Mouse (Mus musculus): ENCODE measurements around the gene Chkb. TPM values are rescaled to one million over a fixed set of nuclear protein-coding genes. Genes with fewer than 3 reads are reported as not detected.

Gene Chkb
- 124 TPM for polyA plus RNA-seq (2017; shearing (Covaris generic))

DNA sequence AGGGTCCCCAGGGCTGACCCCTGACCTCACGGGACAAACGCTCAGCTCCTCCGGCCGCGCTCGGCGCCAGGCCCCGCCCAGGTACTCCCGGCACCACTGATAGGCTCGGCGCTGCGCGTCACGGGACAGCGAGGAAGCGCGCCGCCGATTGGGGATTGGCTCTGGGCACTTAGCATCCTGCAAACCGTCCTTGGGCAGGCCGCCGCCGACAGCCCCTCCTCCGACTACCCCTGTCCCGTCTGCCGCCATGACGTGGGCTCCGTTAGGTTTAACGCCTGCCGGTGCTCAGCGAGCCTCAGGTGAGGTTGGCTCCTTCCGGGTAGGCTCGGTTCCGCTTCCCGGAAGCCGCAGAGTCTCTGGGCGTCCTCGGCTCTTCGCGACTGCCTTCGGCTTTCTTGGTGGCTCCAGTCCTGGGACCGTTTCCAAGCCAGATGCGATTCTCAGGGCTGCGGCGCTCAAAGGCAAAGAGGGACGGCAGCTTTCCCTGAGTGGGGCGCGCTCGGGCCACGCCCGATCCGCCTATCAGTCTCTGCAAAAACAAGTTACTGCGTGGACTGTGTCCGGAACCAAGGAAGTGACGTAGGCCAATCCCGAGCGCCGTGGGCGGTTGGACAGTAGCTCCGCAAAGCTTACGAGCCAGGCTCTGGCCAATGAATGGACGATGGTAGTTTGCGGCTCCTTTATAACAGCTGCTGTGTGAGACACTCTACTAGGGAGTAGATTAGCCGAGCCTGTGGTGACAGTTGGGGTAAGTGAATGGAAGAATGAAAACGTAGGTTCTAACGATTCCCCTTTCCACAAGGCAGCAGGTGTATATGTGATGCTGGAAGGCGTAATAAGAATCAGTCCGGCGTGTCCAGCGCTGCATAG lies at the start of gene Chkb, which contains the start of the genes C730034F03Rik and Gm44502:
Gene Chkb (minus strand): TSS at position 557 of the 870 bp plus-strand sequence.
Gene C730034F03Rik (plus strand): TSS at position 238 of the 870 bp plus-strand sequence.
Gene Gm44502 (minus strand): TSS at position 345 of the 870 bp plus-strand sequence.

DNA sequence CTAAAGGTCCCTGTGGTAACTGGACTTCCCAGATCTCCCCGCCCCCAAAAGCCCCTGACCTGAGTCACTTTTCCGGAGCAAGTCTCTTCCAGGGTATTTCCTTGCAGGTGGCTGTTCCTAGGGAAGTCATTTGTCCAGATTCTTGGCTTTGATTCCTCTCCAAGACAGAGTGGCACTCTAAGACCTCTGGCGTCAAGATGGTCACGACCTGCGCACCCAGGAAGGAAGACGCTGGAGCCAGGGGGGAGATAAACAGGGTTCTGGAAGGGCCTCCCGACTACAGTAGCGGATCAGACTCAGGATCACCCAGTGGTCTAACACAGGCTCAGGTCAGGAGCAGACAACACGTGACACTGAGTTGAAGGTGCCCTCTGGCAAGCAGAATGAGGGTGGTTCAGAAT lies 47.4 kb upstream of the Chkb start, which contains the start of gene Arsa:
Gene Arsa (minus strand): TSS at position 335 of the 401 bp plus-strand sequence.

DNA sequence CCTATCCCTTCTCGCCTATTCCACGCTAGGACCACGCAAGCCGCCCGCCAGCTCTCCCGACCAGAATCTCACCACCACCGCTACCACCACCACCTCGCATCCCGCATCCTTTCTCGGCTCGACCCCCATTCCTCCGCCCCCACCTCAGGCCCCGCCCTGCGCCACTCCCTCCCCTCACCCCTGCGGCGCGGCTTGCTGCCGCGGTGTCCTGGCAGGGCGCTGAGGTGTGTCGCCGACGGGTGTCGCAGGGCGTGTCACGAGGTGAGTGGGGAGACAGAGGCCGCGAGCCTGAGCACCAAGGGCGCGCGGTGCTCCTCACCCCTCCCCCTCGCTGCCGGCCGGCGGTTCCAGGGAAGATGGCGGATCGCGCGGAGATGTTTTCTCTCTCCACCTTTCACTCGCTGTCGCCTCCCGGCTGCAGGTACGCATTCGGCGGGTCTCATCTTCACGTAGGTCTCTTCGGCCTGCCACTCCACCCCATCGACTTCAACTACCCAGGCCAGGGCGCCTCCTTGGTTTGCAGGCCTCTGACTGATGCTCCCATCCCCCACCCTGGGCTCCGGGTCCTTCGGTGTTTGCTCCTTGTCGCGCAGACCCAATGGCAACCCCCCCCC lies 24.3 kb upstream of the Chkb start, which contains the start of gene Mapk8ip2:
Gene Mapk8ip2 (plus strand): TSS at position 49 of the 614 bp plus-strand sequence.

DNA sequence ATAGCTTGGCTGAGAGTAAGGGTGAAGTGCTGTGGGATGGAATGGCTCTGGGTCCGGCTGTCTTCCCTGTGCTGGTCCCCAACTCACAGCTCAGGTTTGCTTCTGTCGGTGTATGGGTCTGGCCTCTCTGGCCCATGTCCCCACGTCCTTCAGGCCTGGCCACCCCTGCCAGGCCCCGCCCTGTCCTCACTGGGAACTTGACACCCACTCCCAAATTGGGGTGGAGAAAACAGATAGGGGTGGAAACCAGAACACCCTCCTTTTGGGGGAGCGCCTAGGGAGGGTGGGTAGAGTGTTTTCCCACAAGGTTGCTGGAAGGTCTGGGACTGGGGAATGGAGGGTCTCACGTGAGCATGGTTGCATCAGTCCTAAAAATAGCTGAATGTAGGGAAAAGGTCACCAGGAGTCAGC lies 4.0 kb downstream of the Chkb start, which contains the start of gene Cpt1b:
Gene Cpt1b (minus strand): TSS at position 153 of the 411 bp plus-strand sequence.

DNA sequence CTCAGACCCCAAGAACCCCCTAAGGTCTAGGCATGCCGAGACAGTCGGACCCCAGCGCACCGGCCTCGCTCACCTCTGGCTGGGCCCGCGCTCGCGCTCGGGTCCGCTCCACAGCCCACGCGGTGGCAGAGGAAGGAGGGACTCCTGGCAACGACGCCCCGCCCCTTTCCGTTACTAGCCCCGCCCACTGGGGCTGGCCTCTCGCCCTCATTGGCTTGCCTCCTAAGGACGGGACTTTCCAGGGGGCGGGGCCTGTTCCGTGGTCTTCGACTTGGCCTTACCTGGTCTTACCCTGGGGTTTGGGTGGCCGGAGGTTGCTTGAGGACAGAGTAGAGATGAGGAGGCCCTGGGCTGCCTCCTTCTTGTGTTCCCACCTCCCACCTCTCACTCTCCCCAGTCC lies 19.6 kb downstream of the Chkb start, which contains the start of gene Syce3:
Gene Syce3 (minus strand): TSS at position 386 of the 400 bp plus-strand sequence.

DNA sequence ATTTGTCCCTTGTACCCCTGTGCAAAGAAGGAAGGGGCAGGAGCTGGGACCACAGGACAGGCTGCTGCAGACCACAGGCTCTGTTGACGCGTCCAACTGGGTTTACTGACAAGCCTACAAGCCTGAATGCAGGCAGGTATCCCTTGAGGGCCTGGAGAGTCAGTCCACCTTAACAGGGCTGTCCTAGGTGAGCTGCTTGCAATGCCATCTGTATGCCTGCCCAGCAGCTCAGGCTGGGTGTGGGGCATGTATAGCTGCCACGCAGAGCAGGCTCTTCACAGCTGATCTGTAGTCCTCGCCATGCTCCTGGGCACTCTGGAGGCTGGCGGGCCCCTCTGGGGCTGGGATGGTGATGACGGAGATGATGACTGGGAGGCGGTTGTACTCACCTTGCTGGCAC lies 45.1 kb downstream of the Chkb start, which contains the start of gene Klhdc7b:
Gene Klhdc7b (plus strand): TSS at position 301 of the 400 bp plus-strand sequence.

DNA sequence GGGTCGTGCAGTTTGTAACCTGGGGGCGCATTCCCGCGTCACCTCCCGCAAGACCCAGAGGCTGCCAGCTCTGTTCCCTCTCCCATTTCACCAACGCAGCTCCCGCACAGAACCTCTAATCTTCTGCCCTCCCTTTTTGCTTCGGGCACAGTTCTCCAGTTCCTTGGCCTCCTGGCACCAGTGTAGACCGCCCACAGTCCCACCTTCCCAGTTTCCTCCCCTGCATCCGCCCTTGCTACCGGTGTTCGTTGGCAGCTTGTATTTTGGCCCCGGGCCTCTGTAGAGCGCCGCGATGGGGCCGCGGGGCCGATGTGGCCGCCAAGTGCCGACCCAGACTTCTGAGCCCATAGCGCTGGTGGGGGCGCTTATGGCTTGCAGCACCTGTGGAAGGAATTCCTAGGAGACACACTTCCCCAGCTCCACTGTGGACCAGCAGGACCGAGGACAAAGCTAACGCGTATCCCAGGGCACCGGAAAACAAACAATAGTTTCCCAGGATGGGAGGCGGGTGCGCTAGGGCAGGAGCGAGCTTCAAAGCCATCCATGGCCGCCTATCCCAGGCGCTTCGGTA lies 50.8 kb downstream of the Chkb start, which contains the start of gene Odf3b:
Gene Odf3b (minus strand): TSS at position 452 of the 571 bp plus-strand sequence.

DNA sequence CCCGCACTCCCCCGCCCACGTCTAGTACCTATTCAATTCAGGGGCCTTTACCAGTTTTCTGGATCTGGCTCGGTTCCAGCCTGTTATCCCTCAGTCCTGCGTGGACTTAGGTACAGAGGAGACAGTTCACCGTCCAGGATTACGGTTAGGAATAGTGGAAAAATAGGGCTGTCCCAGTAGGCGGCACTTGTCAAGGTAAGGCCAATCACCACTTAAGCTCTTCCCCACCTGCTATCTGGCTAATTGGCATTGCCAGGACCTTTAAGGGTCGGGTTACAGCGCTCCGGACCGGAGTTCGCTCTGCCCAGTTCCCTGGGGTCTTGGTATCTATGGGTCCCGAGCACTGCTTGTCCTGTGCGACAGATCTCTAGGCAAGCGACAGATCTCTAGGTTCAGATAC lies 52.8 kb downstream of the Chkb start, which contains the start of gene Tymp:
Gene Tymp (minus strand): TSS at position 83 of the 400 bp plus-strand sequence.

Other genes starting within 250 kb of the Chkb start
- gene Plxnb2, start 249.1 kb downstream of the Chkb start, polyA plus RNA-seq (2017; shearing (Covaris generic)): 0.76 TPM
- gene Dennd6b, start 233.4 kb downstream of the Chkb start, polyA plus RNA-seq (2017; shearing (Covaris generic)): 42.0 TPM
- 14.2 TPM for gene Ppp6r2, start 218.4 kb downstream of the Chkb start, polyA plus RNA-seq (2017; shearing (Covaris generic))
- gene Sbf1, start 114.6 kb downstream of the Chkb start, polyA plus RNA-seq (2017; shearing (Covaris generic)): 140 TPM
- gene Adm2, start 107.2 kb downstream of the Chkb start, polyA plus RNA-seq (2017; shearing (Covaris generic)): not detected
- gene Miox, start 95.5 kb downstream of the Chkb start, polyA plus RNA-seq (2017; shearing (Covaris generic)): not detected
- 50.1 TPM for gene Lmf2, start 74.2 kb downstream of the Chkb start, polyA plus RNA-seq (2017; shearing (Covaris generic))
- gene Ncaph2, start 74.2 kb downstream of the Chkb start, polyA plus RNA-seq (2017; shearing (Covaris generic)): 131 TPM
- gene Sco2, start 56.1 kb downstream of the Chkb start, polyA plus RNA-seq (2017; shearing (Covaris generic)): 3.0 TPM
- 0.79 TPM for gene Tymp, start 52.9 kb downstream of the Chkb start, polyA plus RNA-seq (2017; shearing (Covaris generic))
- not detected for gene Odf3b, start 50.6 kb downstream of the Chkb start, polyA plus RNA-seq (2017; shearing (Covaris generic))
- not detected for gene Klhdc7b, start 45.0 kb downstream of the Chkb start, polyA plus RNA-seq (2017; shearing (Covaris generic))
- gene Syce3, start 19.4 kb downstream of the Chkb start, polyA plus RNA-seq (2017; shearing (Covaris generic)): not detected
- 0.45 TPM for gene Cpt1b, start 4.0 kb downstream of the Chkb start, polyA plus RNA-seq (2017; shearing (Covaris generic))
- 6.1 TPM for gene C730034F03Rik, start 319 bp downstream of the Chkb start, polyA plus RNA-seq (2017; shearing (Covaris generic))
- not detected for gene Gm44502, start 212 bp downstream of the Chkb start, polyA plus RNA-seq (2017; shearing (Covaris generic))
- gene Mapk8ip2, start 24.0 kb upstream of the Chkb start, polyA plus RNA-seq (2017; shearing (Covaris generic)): 0.09 TPM
- 13.1 TPM for gene Arsa, start 47.5 kb upstream of the Chkb start, polyA plus RNA-seq (2017; shearing (Covaris generic))
- gene Shank3, start 69.7 kb upstream of the Chkb start, polyA plus RNA-seq (2017; shearing (Covaris generic)): not detected
- not detected for gene Acr, start 138.4 kb upstream of the Chkb start, polyA plus RNA-seq (2017; shearing (Covaris generic))
- 1.9 TPM for gene Rabl2, start 162.0 kb upstream of the Chkb start, polyA plus RNA-seq (2017; shearing (Covaris generic))

Measured in effector memory CD4-positive, alpha-beta T cell, adult 5 months (primary cell).